Mouse (Mus musculus) ES-E14 (cell line): ENCODE measurements around the gene Cyp27b1.

Experiments used
- CHD2 ChIP-seq: IDR thresholded peaks from 2 replicates; pipeline ENCODE4 v1.6.1; 2014; ENCODE audit warnings: mild to moderate bottlenecking, low read depth, low read length, inconsistent platforms
- MAFK ChIP-seq: IDR thresholded peaks from 2 replicates; pipeline ENCODE4 v1.6.1; 2014; ENCODE audit warnings: mild to moderate bottlenecking, low read depth, low read length, inconsistent platforms; ENCODE audit not compliant: insufficient read depth
- ZC3H11A ChIP-seq: IDR thresholded peaks from 2 replicates; pipeline ENCODE4 v1.6.1; 2012; ENCODE audit warnings: low read depth, mild to moderate bottlenecking, inconsistent platforms, low read length, borderline replicate concordance

DNA sequence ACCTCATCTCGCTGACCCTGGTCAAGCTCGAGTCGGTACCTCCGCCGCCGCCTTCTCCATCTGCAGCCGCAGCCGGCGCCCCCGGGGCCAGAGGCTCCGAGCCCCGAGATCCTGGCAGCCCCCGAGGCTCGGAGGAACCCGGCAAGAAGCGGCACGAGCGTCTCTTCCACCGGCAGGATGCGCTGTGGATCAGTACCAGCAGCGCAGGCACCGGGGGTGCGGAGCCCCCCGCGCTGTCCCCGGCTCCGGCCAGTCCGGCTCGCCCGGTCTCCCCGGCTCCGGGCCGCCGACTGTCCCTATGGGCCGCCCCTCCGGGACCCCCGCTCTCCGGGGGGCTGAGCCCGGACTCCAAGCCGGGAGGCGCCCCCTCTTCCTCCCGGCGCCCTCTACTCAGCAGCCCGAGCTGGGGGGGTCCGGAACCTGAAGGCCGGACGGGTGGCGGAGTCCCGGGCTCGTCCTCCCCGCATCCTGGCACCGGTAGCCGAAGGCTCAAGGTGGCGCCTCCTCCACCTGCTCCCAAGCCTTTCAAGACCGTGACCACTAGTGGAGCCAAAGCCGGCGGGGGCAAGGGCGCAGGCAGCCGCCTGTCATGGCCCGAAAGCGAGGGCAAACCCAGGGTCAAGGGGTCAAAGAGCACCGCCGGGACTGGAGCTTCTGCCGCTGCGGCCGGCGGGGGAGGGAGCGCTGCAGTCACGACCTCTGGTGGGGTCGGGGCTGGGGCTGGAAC is 31.8 kb downstream of the Cyp27b1 start:
- TF ChIP-seq CHD2 = no peak
- no peak for TF ChIP-seq MAFK
- no peak for TF ChIP-seq ZC3H11A
